In the genomic region with DNA sequence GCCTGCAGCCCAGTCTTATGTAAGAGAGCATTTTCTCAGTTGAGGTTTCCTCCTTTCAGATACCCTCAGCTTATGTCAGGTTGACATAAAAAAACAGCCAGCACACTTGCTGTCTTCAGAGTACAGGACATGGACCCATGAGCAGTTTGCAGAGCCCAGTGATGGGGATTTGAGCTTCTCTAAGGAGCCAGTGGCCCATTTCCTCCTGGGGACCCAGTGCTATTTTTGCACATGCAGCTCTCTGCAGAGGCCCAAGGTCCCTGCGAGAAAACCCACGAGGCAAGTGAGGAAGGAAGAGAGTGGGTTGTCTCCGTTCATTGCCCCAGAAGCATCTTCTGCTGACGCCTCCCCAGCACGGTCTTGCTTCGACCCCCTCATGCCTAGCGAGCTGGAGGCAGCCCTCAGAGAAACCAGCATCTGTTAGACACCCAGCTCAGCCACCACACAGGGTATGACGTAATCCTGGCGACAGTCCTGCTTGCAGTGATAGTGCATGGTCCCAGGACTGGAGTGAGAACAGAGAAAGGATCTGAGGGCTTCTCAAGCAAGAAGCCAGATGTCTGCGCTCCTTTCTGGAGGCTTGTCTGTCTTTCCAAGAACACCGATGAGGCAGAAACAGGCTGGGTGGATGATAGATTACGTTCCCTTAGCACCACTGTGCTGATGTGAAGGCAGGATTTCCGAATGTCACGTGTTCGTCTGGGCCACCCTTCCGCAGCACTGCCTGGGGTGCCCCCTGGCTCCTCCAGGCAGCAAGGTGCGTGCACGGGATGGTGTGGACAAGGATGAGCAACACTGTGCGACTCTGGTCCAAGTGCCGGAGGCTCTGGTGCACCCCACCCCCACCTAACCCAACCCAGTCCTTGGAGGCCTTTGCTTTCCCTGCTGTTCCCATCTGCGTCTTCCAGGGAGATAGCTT, we compare ENCODE assay signal across 8 mouse cellular contexts. TPM values are rescaled to one million over a fixed set of nuclear protein-coding genes. Genes with fewer than 3 reads are reported as not detected.
DNase-seq lines count a peak whose midpoint lies in the region; ATAC-seq and TF ChIP-seq lines count a peak whose summit lies in the region.

No protein-coding gene starts in this region.

- DNase-seq in kidney, postnatal 0 days (ENCODE audit: low spot score): no peak
- DNase-seq in kidney, postnatal 14 days: no peak
- peak; percentile 77 to 80 for DNase-seq in cerebellum, postnatal 36 days
- peak; percentile 49 for DNase-seq in induced T-regulatory cell, adult 2 months (ENCODE audit: low read depth)
- peak; percentile 86 for DNase-seq in right cerebral cortex, postnatal 25 days
- no peak for DNase-seq in spleen, postnatal 14 days (ENCODE audit: low spot score in 2 of 2)

- H3K4me2 ChIP-seq in kidney, postnatal 0 days (ENCODE audit: low read length): no peak overlapping the region
- H3K4me2 ChIP-seq in lung, embryonic 16.5 days (ENCODE audit: low read depth, low read length): peak overlapping the region; percentile 34

- H3K27ac ChIP-seq in kidney, postnatal 0 days: no peak overlapping the region
- peak overlapping the region; percentile 56; the same call in 1 of the 2 replicates for H3K27ac ChIP-seq in lung, embryonic 16.5 days (ENCODE audit: low read length)

- H3K9ac ChIP-seq in kidney, postnatal 0 days (ENCODE audit: low read depth, low read length): no peak overlapping the region
- H3K9ac ChIP-seq in lung, embryonic 16.5 days (ENCODE audit: low read length): peak overlapping the region; percentile 3

- 60% methylated on average over 21 of the region's 21 CpGs for WGBS in kidney, postnatal 0 days
- WGBS in lung, embryonic 16.5 days: 36% methylated on average over 21 of the region's 21 CpGs

- 0 out of 2 replicates have a peak, but pooled peaks have one; percentile 8 for ATAC-seq in kidney, postnatal 0 days (replicated peaks; ENCODE audit: low FRiP score, low read depth)
- peak; percentile 88 for ATAC-seq in granulocyte monocyte progenitor cell, adult 5-6 weeks (replicated peaks; ENCODE audit: poor library complexity, severe bottlenecking)
- peak; percentile 60 for ATAC-seq in lung, embryonic 16.5 days (ENCODE audit: low read depth)

- H3K36me3 ChIP-seq in kidney, postnatal 0 days (ENCODE audit: insufficient read depth, low read length): no peaks in the 10 kb centered on the region
- no peaks in the 10 kb centered on the region for H3K36me3 ChIP-seq in lung, embryonic 16.5 days (ENCODE audit: control insufficient read depth, insufficient read depth, low read length)

- H3K4me3 ChIP-seq in kidney, postnatal 0 days (replicated peaks; ENCODE audit: low read depth, low read length): no peak overlapping the region
- no peak overlapping the region for H3K4me3 ChIP-seq in lung, embryonic 16.5 days (ENCODE audit: low read length)

- no peaks in the 10 kb centered on the region for H3K9me3 ChIP-seq in kidney, postnatal 0 days (replicated peaks; ENCODE audit: low read length)
- 0 out of 2 replicates have a peak, but pooled peaks cover 2% of the 10 kb centered on the region for H3K9me3 ChIP-seq in lung, embryonic 16.5 days (ENCODE audit: control insufficient read depth, low read length)

- no peaks in the 10 kb centered on the region for H3K27me3 ChIP-seq in kidney, postnatal 0 days (ENCODE audit: insufficient read depth, low read length)
- H3K27me3 ChIP-seq in lung, embryonic 16.5 days (ENCODE audit: control insufficient read depth, insufficient read depth, low read depth, low read length): no peaks in the 10 kb centered on the region

- no peak for TF ChIP-seq CTCF in kidney, postnatal 0 days (IDR thresholded peaks at IDR 0.05; ENCODE audit: low read depth)

- peaks cover 9% of the 10 kb centered on the region for H3K4me1 ChIP-seq in kidney, postnatal 0 days (replicated peaks; ENCODE audit: insufficient read depth, low read length)
- H3K4me1 ChIP-seq in lung, embryonic 16.5 days (replicated peaks; ENCODE audit: control insufficient read depth, insufficient read depth, low read length): peaks cover 39% of the 10 kb centered on the region

RNA-seq across cellular contexts. Expression of a gene that starts 24.0 kb away (rescaled TPM):
- polyA plus RNA-seq in kidney, postnatal 0 days (2015; fragmentation: Nextera tagmentation; extraction: Ambion mirVana): 40.7 and 43.9 TPM in 2 replicates
- 0.90 and 3.0 TPM in 2 replicates for total RNA-seq in granulocyte monocyte progenitor cell, adult 5-6 weeks (2014; fragmentation: Nextera tagmentation)
- 3.0 and 3.2 TPM in 2 replicates for total RNA-seq in granulocyte monocyte progenitor cell, adult 5-6 weeks (2017)
- 13.6 and 15.3 TPM in 2 replicates for polyA plus RNA-seq in lung, embryonic 16.5 days (2015; fragmentation: Nextera tagmentation; extraction: Ambion mirVana)

RNA-seq across cellular contexts. Expression of a gene that starts 44.2 kb away (rescaled TPM):
- 63.3 and 66.3 TPM in 2 replicates for polyA plus RNA-seq in kidney, postnatal 0 days (2015; fragmentation: Nextera tagmentation; extraction: Ambion mirVana)
- 3.5 and 8.7 TPM in 2 replicates for total RNA-seq in granulocyte monocyte progenitor cell, adult 5-6 weeks (2014; fragmentation: Nextera tagmentation)
- total RNA-seq in granulocyte monocyte progenitor cell, adult 5-6 weeks (2017): 2.8 and 4.6 TPM in 2 replicates
- polyA plus RNA-seq in lung, embryonic 16.5 days (2015; fragmentation: Nextera tagmentation; extraction: Ambion mirVana): 57.5 and 59.7 TPM in 2 replicates

Comparison
In these comparisons a context has a peak if more than half of its experiments do, and no peak if none do; other contexts are left out.
1. ATAC-seq: peak in every context shown above with its lines; median percentile 88 in granulocyte monocyte progenitor cell, adult 5-6 weeks; 60 in lung, embryonic 16.5 days; 8 in kidney, postnatal 0 days.
2. DNase-seq: peak in cerebellum, postnatal 36 days (2 of 2), induced T-regulatory cell, adult 2 months (single experiment) and right cerebral cortex, postnatal 25 days (single experiment); none in kidney, postnatal 0 days (single experiment), kidney, postnatal 14 days (single experiment) and spleen, postnatal 14 days (0 of 2).